Comparison of ENCODE assay signal across 28 mouse cellular contexts in the genomic region with DNA sequence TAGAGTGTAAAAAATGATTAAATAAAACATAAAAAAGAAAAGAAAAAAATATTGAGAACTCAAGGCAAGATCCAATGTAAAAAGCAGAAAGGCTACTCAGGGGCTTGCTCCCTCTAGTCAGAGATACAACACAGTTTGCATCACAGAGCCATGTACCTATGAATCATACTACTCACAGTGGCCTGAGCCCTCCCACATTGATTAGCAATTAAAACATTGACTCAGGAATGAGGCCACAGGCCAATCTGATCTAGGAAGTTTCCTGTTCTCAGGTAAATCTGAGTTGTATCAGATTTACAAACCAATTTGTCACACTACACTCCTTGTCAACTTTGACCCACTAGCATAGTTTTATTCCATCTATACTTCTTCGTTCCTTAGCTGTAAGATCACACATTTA.
"Had no signal": no experiment of that assay in that cellular context is flagged by ENCODE, and none has a peak within 500 bp of the region (broad histone marks: within the 10 kb centered on the region; RNA-seq: fewer than 3 reads in every experiment).

No protein-coding gene starts in this region.

- DNase-seq: cerebellum, adult 2 months; cerebellum, adult 8-10 months; cerebellum, adult 9-10 months; cerebellum, adult 9-11 months; cerebellum, postnatal 10 days; cerebellum, postnatal 14 days; cerebellum, postnatal 25 days; cerebellum, postnatal 36 days; embryo, embryonic 11 days; forebrain, postnatal 0 days; gastrocnemius, adult 2 months; gastrocnemius, postnatal 10 days; gastrocnemius, postnatal 14 days; gastrocnemius, postnatal 36 days; heart, adult 11 months; heart, adult 18-20 months; heart, adult 2 months had no signal

- ATAC-seq: forebrain, embryonic 13.5 days; forebrain, embryonic 14.5 days; forebrain, embryonic 15.5 days; forebrain, embryonic 16.5 days; forebrain, postnatal 0 days had no signal

- H3K27me3 ChIP-seq: embryonic facial prominence, embryonic 12.5 days; embryonic facial prominence, embryonic 13.5 days; embryonic facial prominence, embryonic 15.5 days; forebrain, embryonic 12.5 days; forebrain, embryonic 13.5 days; forebrain, embryonic 15.5 days had no signal

- H3K4me1 ChIP-seq: embryonic facial prominence, embryonic 10.5 days; embryonic facial prominence, embryonic 12.5 days; embryonic facial prominence, embryonic 13.5 days; embryonic facial prominence, embryonic 15.5 days; forebrain, embryonic 10.5 days; forebrain, embryonic 12.5 days; forebrain, embryonic 13.5 days; forebrain, embryonic 15.5 days had no signal

- H3K27ac ChIP-seq: embryonic facial prominence, embryonic 10.5 days; embryonic facial prominence, embryonic 12.5 days; embryonic facial prominence, embryonic 13.5 days; embryonic facial prominence, embryonic 15.5 days; forebrain, embryonic 10.5 days; forebrain, embryonic 12.5 days; forebrain, embryonic 13.5 days; forebrain, embryonic 15.5 days; gastrocnemius, adult 2 months; heart, adult 2 months had no signal

- H3K9me3 ChIP-seq: embryonic facial prominence, embryonic 10.5 days; embryonic facial prominence, embryonic 12.5 days; embryonic facial prominence, embryonic 13.5 days; embryonic facial prominence, embryonic 15.5 days; forebrain, embryonic 10.5 days; forebrain, embryonic 12.5 days; forebrain, embryonic 13.5 days; forebrain, embryonic 15.5 days had no signal

- H3K4me2 ChIP-seq: embryonic facial prominence, embryonic 12.5 days; embryonic facial prominence, embryonic 13.5 days; embryonic facial prominence, embryonic 15.5 days; forebrain, embryonic 12.5 days; forebrain, embryonic 13.5 days; forebrain, embryonic 15.5 days had no signal

- H3K36me3 ChIP-seq: embryonic facial prominence, embryonic 10.5 days; embryonic facial prominence, embryonic 12.5 days; embryonic facial prominence, embryonic 13.5 days; embryonic facial prominence, embryonic 15.5 days; forebrain, embryonic 10.5 days; forebrain, embryonic 12.5 days; forebrain, embryonic 15.5 days had no signal

- H3K9ac ChIP-seq: embryonic facial prominence, embryonic 12.5 days; embryonic facial prominence, embryonic 13.5 days; embryonic facial prominence, embryonic 15.5 days; forebrain, embryonic 12.5 days; forebrain, embryonic 13.5 days; forebrain, embryonic 15.5 days; forebrain, postnatal 0 days had no signal

- H3K4me3 ChIP-seq: embryonic facial prominence, embryonic 10.5 days; embryonic facial prominence, embryonic 12.5 days; embryonic facial prominence, embryonic 13.5 days; embryonic facial prominence, embryonic 15.5 days; erythroblast, embryonic 14.5 days; forebrain, embryonic 10.5 days; forebrain, embryonic 12.5 days; forebrain, embryonic 13.5 days; forebrain, embryonic 15.5 days; gastrocnemius, adult 2 months; heart, adult 2 months had no signal
